Mouse (Mus musculus): ENCODE measurements around the gene Atxn2. TPM values are rescaled to one million over a fixed set of nuclear protein-coding genes. Genes with fewer than 3 reads are reported as not detected.

The Atxn2 gene
- polyA plus RNA-seq, 1 experiment = 60.6 TPM

- H3K4me1 ChIP-seq (ENCODE audit: control insufficient read depth, insufficient read depth, low read length) = no peaks in the 10 kb centered on the region
- H3K27ac ChIP-seq (ENCODE audit: control insufficient read depth, insufficient read depth, low read depth, low read length, poor library complexity) = peak overlapping the region; percentile 44
- WGBS = 77% methylated on average over 11 of the region's 11 CpGs
- no peak overlapping the region for H3K4me3 ChIP-seq (replicated peaks; ENCODE audit: control insufficient read depth, low read depth, low read length)
- no peak for TF ChIP-seq POLR2A (IDR thresholded peaks at IDR 0.05; ENCODE audit: borderline replicate concordance, control insufficient read depth, low read depth, low read length)
These were observed 10.6 kb upstream of the Atxn2 start for GRCm38 (mm10) chr5:121700496-121700895.

- H3K4me3 ChIP-seq (replicated peaks; ENCODE audit: control insufficient read depth, low read depth, low read length) = peak overlapping the region; percentile 46
- H3K27ac ChIP-seq (ENCODE audit: control insufficient read depth, insufficient read depth, low read depth, low read length, poor library complexity) = peak overlapping the region; percentile 93
- WGBS = 44% methylated on average over 8 of the region's 8 CpGs
- H3K4me1 ChIP-seq (ENCODE audit: control insufficient read depth, insufficient read depth, low read length) = no peaks in the 10 kb centered on the region
- TF ChIP-seq POLR2A (IDR thresholded peaks at IDR 0.05; ENCODE audit: borderline replicate concordance, control insufficient read depth, low read depth, low read length) = no peak
- TF ChIP-seq CTCF (IDR thresholded peaks at IDR 0.05; ENCODE audit: control insufficient read depth, insufficient read depth, low read length) = no peak
These were observed 9.9 kb upstream of the Atxn2 start for GRCm38 (mm10) chr5:121701111-121701769.

- 67% methylated on average over 1 of the region's 1 CpGs for WGBS
- Histone ChIP-seq H3K27ac (ENCODE audit: control insufficient read depth, insufficient read depth, low read depth, low read length, poor library complexity) (no peak overlapping the region), H3K4me1 (ENCODE audit: control insufficient read depth, insufficient read depth, low read length) (no peaks in the 10 kb centered on the region), H3K4me3 (replicated peaks; ENCODE audit: control insufficient read depth, low read depth, low read length) (no peak overlapping the region)
- TF ChIP-seq CTCF (IDR thresholded peaks at IDR 0.05; ENCODE audit: control insufficient read depth, insufficient read depth, low read length) = no peak
- TF ChIP-seq POLR2A (IDR thresholded peaks at IDR 0.05; ENCODE audit: borderline replicate concordance, control insufficient read depth, low read depth, low read length) = no peak
These were observed 7.8 kb upstream of the Atxn2 start for GRCm38 (mm10) chr5:121703341-121703740.

GRCm38 (mm10) chr5:121704512-121705248 is 6.5 kb upstream of the Atxn2 start:
- H3K4me1 ChIP-seq (ENCODE audit: control insufficient read depth, insufficient read depth, low read length) = no peaks in the 10 kb centered on the region
- H3K4me3 ChIP-seq (replicated peaks; ENCODE audit: control insufficient read depth, low read depth, low read length) = no peak overlapping the region
- WGBS = 38% methylated on average over 20 of the region's 20 CpGs
- TF ChIP-seq POLR2A (IDR thresholded peaks at IDR 0.05; ENCODE audit: borderline replicate concordance, control insufficient read depth, low read depth, low read length) = no peak
- no peak for TF ChIP-seq CTCF (IDR thresholded peaks at IDR 0.05; ENCODE audit: control insufficient read depth, insufficient read depth, low read length)
- no peak overlapping the region for H3K27ac ChIP-seq (ENCODE audit: control insufficient read depth, insufficient read depth, low read depth, low read length, poor library complexity)

- no peaks in the 10 kb centered on the region for H3K4me1 ChIP-seq (ENCODE audit: control insufficient read depth, insufficient read depth, low read length)
- no peak for TF ChIP-seq POLR2A (IDR thresholded peaks at IDR 0.05; ENCODE audit: borderline replicate concordance, control insufficient read depth, low read depth, low read length)
- TF ChIP-seq CTCF (IDR thresholded peaks at IDR 0.05; ENCODE audit: control insufficient read depth, insufficient read depth, low read length) = no peak
- H3K27ac ChIP-seq (ENCODE audit: control insufficient read depth, insufficient read depth, low read depth, low read length, poor library complexity) = no peak overlapping the region
- H3K4me3 ChIP-seq (replicated peaks; ENCODE audit: control insufficient read depth, low read depth, low read length) = no peak overlapping the region
- WGBS = 51% methylated on average over 2 of the region's 2 CpGs
These were observed 735 bp upstream of the Atxn2 start for GRCm38 (mm10) chr5:121710402-121710801.

GRCm38 (mm10) chr5:121710851-121711173 is 325 bp upstream of the Atxn2 start:
- H3K4me1 ChIP-seq (ENCODE audit: control insufficient read depth, insufficient read depth, low read length) = no peaks in the 10 kb centered on the region
- no peak for TF ChIP-seq POLR2A (IDR thresholded peaks at IDR 0.05; ENCODE audit: borderline replicate concordance, control insufficient read depth, low read depth, low read length)
- TF ChIP-seq CTCF (IDR thresholded peaks at IDR 0.05; ENCODE audit: control insufficient read depth, insufficient read depth, low read length) = no peak
- WGBS = under 1% methylated on average over 12 of the region's 12 CpGs
- H3K27ac ChIP-seq (ENCODE audit: control insufficient read depth, insufficient read depth, low read depth, low read length, poor library complexity) = peak overlapping the region; percentile 95
- peak overlapping the region; percentile 82 for H3K4me3 ChIP-seq (replicated peaks; ENCODE audit: control insufficient read depth, low read depth, low read length)

- Histone ChIP-seq H3K4me1 (ENCODE audit: control insufficient read depth, insufficient read depth, low read length) (no peaks in the 10 kb centered on the region), H3K4me3 (replicated peaks; ENCODE audit: control insufficient read depth, low read depth, low read length) (peak overlapping the region; percentile 79), H3K27ac (ENCODE audit: control insufficient read depth, insufficient read depth, low read depth, low read length, poor library complexity) (peak overlapping the region; percentile 95)
- no peak for TF ChIP-seq CTCF (IDR thresholded peaks at IDR 0.05; ENCODE audit: control insufficient read depth, insufficient read depth, low read length)
- no peak for TF ChIP-seq POLR2A (IDR thresholded peaks at IDR 0.05; ENCODE audit: borderline replicate concordance, control insufficient read depth, low read depth, low read length)
- 13% methylated on average over 53 of the region's 57 CpGs for WGBS
These were observed 743 bp downstream of the Atxn2 start for GRCm38 (mm10) chr5:121711928-121712231.

- TF ChIP-seq POLR2A (IDR thresholded peaks at IDR 0.05; ENCODE audit: borderline replicate concordance, control insufficient read depth, low read depth, low read length) (no peak), CTCF (IDR thresholded peaks at IDR 0.05; ENCODE audit: control insufficient read depth, insufficient read depth, low read length) (no peak)
- H3K4me3 ChIP-seq (replicated peaks; ENCODE audit: control insufficient read depth, low read depth, low read length) = peak overlapping the region; percentile 79
- peak overlapping the region; percentile 95; the same call in 1 of the 2 replicates for H3K27ac ChIP-seq (ENCODE audit: control insufficient read depth, insufficient read depth, low read depth, low read length, poor library complexity)
- WGBS = 1% methylated on average over 65 of the region's 66 CpGs
- no peaks in the 10 kb centered on the region for H3K4me1 ChIP-seq (ENCODE audit: control insufficient read depth, insufficient read depth, low read length)
These were observed 1.2 kb downstream of the Atxn2 start for GRCm38 (mm10) chr5:121712232-121712933.
